ENCODE assay signal across 8 mouse cellular contexts in the genomic region with DNA sequence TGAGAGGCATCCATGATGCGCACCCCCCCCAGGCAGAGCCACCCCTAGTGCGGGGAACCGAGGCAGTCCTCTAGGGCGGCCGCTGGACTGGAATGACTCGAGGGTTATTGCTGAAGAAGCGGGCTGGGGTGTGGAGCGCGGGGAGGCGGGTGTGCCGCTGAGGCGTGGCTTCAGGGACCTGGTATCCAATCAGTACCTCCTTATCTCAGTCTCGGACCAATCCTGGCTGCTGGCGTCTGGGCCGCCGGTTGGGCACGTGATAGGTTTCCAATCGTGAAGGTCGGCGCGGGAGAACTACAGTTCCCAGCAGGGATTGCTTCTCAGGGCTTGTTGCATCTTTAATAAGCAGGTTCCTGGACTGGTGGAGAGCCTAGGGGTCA. TPM values are rescaled to one million over a fixed set of nuclear protein-coding genes. Genes with fewer than 3 reads are reported as not detected.
DNase-seq lines count a peak whose midpoint lies in the region; ATAC-seq lines count a peak whose summit lies in the region.

No protein-coding gene starts in this region.

- intact Hi-C loops in left cerebral cortex, postnatal 14 days (cut with DNase I) = no loop called here

- peak; percentile 99 for ATAC-seq in intestine, embryonic 14.5 days (replicated peaks; ENCODE audit: low FRiP score, low TSS enrichment, low read depth)

- no peaks in the 10 kb centered on the region for H3K9me3 ChIP-seq in intestine, embryonic 14.5 days (ENCODE audit: control insufficient read depth, low read length)

- under 1% methylated on average over 21 of the region's 21 CpGs for WGBS in intestine, embryonic 14.5 days

- 0 out of 2 replicates have a peak, but pooled peaks cover 4% of the 10 kb centered on the region for H3K36me3 ChIP-seq in intestine, embryonic 14.5 days (ENCODE audit: control insufficient read depth, insufficient read depth, low read length)

- peak overlapping the region; percentile 88 for H3K27ac ChIP-seq in intestine, embryonic 14.5 days (ENCODE audit: low read depth)

- H3K4me3 ChIP-seq in intestine, embryonic 14.5 days (ENCODE audit: low read depth, low read length) = peak overlapping the region; percentile 100

- peak overlapping the region; percentile 88 for H3K9ac ChIP-seq in intestine, embryonic 14.5 days (ENCODE audit: low read length)

- H3K4me1 ChIP-seq in intestine, embryonic 14.5 days (replicated peaks; ENCODE audit: control insufficient read depth, insufficient read depth, low read length) = peaks cover 7% of the 10 kb centered on the region; the same call in 1 of the 2 replicates

- peak; percentile 81 to 82 for DNase-seq in adrenal gland, adult 18-20 months (ENCODE audit: low spot score in 2 of 2)
- peak; percentile 96 for DNase-seq in embryo, embryonic 11 days
- DNase-seq in gastrocnemius, postnatal 25 days = peak; percentile 96
- peak; percentile 91 for DNase-seq in intestine, embryonic 14.5 days (ENCODE audit: low spot score)
- DNase-seq in left cerebral cortex, postnatal 14 days (ENCODE audit: low spot score in 2 of 2) = peak; percentile 98 to 99
- peak; percentile 96 for DNase-seq in mesoderm, embryonic 11.5 days (ENCODE audit: low read depth, low spot score)
- DNase-seq in right cerebral cortex, postnatal 36 days (ENCODE audit: low spot score in 2 of 2) = peak; percentile 98
- DNase-seq in yolk sac, embryonic 10.5 days (ENCODE audit: low spot score) = peak; percentile 95

- H3K4me2 ChIP-seq in intestine, embryonic 14.5 days (ENCODE audit: low read length) = peak overlapping the region; percentile 88

- H3K27me3 ChIP-seq in intestine, embryonic 14.5 days (replicated peaks; ENCODE audit: control insufficient read depth, insufficient read depth, low read length) = no peaks in the 10 kb centered on the region

RNA-seq across cellular contexts. Expression of a gene that starts 0.4 kb away (rescaled TPM):
- 100 to 1,000 TPM; 335 to 387 TPM for total RNA-seq in adrenal gland, adult 18-20 months (2021)
- 100 to 1,000 TPM; 273 to 293 TPM for total RNA-seq in gastrocnemius, postnatal 25 days (2021)
- polyA plus RNA-seq in intestine, embryonic 14.5 days (2014; fragmentation: Nextera tagmentation; extraction: Ambion mirVana) = 216 and 224 TPM in 2 replicates
- total RNA-seq in left cerebral cortex, postnatal 14 days (2021) = 100 to 1,000 TPM; 137 to 141 TPM

RNA-seq across cellular contexts. Expression of a gene that starts 4.8 kb away (rescaled TPM):
- total RNA-seq in adrenal gland, adult 18-20 months (2021) = 10 to 100 TPM; 40.8 to 44.7 TPM
- total RNA-seq in gastrocnemius, postnatal 25 days (2021) = 10 to 100 TPM; 34.5 to 37.3 TPM
- polyA plus RNA-seq in intestine, embryonic 14.5 days (2014; fragmentation: Nextera tagmentation; extraction: Ambion mirVana) = 68.4 and 79.1 TPM in 2 replicates
- 10 to 100 TPM; 31.3 to 32.3 TPM for total RNA-seq in left cerebral cortex, postnatal 14 days (2021)

Comparison
In these comparisons a context has a peak if more than half of its experiments do, and no peak if none do; other contexts are left out.
1. Peak in every context shown above with its lines: DNase-seq, ATAC-seq, H3K4me3 ChIP-seq and H3K27ac ChIP-seq.